Mouse (Mus musculus): ENCODE measurements around the gene Hbq1a.

DNA sequence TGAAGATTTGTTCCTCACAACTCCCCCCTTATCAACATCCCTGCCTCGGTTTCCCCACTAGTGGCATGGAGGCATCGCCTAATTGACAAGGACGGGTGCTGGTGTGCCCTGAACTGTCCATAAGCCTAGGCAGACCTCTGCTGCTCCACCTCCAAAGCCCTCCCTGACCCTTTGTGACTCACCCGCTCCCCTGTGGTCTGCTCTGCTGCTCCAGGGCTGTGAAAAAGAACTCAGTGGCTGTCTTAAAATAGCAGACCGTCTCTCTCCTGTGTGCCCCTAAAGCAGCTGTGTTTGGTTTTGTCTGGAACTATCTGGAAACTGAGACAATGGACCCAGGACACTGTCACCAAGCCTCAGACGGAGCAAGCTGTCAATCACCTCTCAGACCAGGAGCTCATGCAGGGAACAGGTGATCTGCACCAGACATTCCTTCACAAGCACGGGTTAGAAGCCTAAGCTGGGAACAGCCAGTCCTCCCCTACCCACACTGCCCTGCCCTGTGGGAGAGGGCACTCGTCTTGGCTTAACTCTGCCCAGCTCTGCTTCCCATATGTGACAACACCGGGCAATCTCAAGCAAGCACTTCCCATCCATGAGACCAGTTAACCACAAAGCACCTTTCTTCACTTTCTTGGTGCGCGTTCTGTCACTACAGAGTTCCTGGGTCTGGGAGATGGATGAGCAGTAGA lies 20.8 kb downstream of the Hbq1a start:
- TF ChIP-seq POLR2A (IDR thresholded peaks at IDR 0.05; ENCODE audit: control insufficient read depth in 1 of 2, insufficient read depth in 1 of 2, low read depth in 1 of 2, low read length in 2 of 2, poor library complexity in 1 of 2) (0 out of 4 replicates have a peak, but pooled peaks of 1 of the 2 experiments have one; percentile 31), USF1 (IDR thresholded peaks at IDR 0.05; ENCODE audit: low read depth, low read length) (no peak), MAFK (IDR thresholded peaks at IDR 0.05; ENCODE audit: borderline replicate concordance, low read depth, low read length) (no peak), ETS1 (IDR thresholded peaks at IDR 0.05; ENCODE audit: low read depth, low read length) (no peak), ZMIZ1 (IDR thresholded peaks at IDR 0.05; ENCODE audit: low read depth, low read length) (no peak), MAX (IDR thresholded peaks at IDR 0.05; ENCODE audit: low read length) (no peak), CTCF (IDR thresholded peaks at IDR 0.05 in 2 of 3, conservative IDR thresholded peaks at IDR 0.05 in 1 of 3; ENCODE audit: control insufficient read depth in 1 of 3, insufficient read depth in 1 of 3, low read depth in 2 of 3, low read length in 3 of 3, poor library complexity in 1 of 3, severe bottlenecking in 1 of 3) (no peak; a peak in 1 of 6 replicates), ZKSCAN1 (IDR thresholded peaks at IDR 0.05; ENCODE audit: low read depth, low read length) (no peak), RCOR1 (IDR thresholded peaks at IDR 0.05; ENCODE audit: low read depth, low read length) (no peak), KAT2A (conservative IDR thresholded peaks at IDR 0.05; ENCODE audit: low read depth, low read length) (no peak), TAL1 (IDR thresholded peaks at IDR 0.05; ENCODE audit: low read length) (no peak)

Measured in MEL (cell line).